Mouse (Mus musculus) kidney, adult 2 months (tissue): Measurements from ENCODE around the gene Fam133b. TPM values are rescaled to one million over a fixed set of nuclear protein-coding genes. Genes with fewer than 3 reads are reported as not detected.

ENCODE experiments used
- DNase-seq: peaks from one replicate; pipeline ENCODE4 v3.0.0; 2021
- H3K27ac ChIP-seq: fragments of 200-500 bp; 2 replicates; pipeline ENCODE4 v1.5.1; 2012; ENCODE audit warnings: low read depth, low read length, control low read depth, inconsistent platforms; ENCODE audit not compliant: insufficient read depth
- H3K27me3 ChIP-seq: fragments of 200-500 bp; replicated peaks from 2 replicates; pipeline ENCODE4 v1.6.1; 2012; ENCODE audit warnings: mild to moderate bottlenecking, moderate library complexity, low read length, inconsistent platforms; ENCODE audit not compliant: control insufficient read depth, insufficient read depth
- H3K36me3 ChIP-seq: fragments of 200-500 bp; 2 replicates; pipeline ENCODE4 v1.6.1; 2012; ENCODE audit warnings: mild to moderate bottlenecking, moderate library complexity, low read length, inconsistent platforms; ENCODE audit not compliant: control insufficient read depth, insufficient read depth
- H3K4me1 ChIP-seq: fragments of 200-500 bp; 2 replicates; pipeline ENCODE4 v1.6.1; 2011; ENCODE audit warnings: low read length; ENCODE audit not compliant: control insufficient read depth, insufficient read depth
- H3K4me3 ChIP-seq: fragments of 200-500 bp; 2 replicates; pipeline ENCODE4 v1.5.1; 2011; ENCODE audit warnings: mild to moderate bottlenecking, low read depth, low read length, control low read depth; ENCODE audit not compliant: insufficient read depth
- CTCF ChIP-seq: fragments of 200-500 bp; conservative IDR thresholded peaks from 2 replicates; pipeline ENCODE4 v1.5.1; 2011; ENCODE audit warnings: low read depth, mild to moderate bottlenecking, control low read depth, low read length, moderate library complexity, mixed read lengths; ENCODE audit not compliant: insufficient read depth, insufficient read length
- POLR2A ChIP-seq: fragments of 200-500 bp; IDR thresholded peaks from one replicate; pipeline ENCODE4 v1.6.1; 2011; ENCODE audit warnings: low read depth, low read length, control low read depth
- WGBS: fragments of 180-500 bp; shearing (Covaris S2); methylation state at CpG from one replicate; pipeline ENCODE4 v1.1.7; 2018; 5-methylcytosine and 5-hydroxymethylcytosine counted together
- polyA plus RNA-seq: library from polyadenylated mRNA; depleted of rRNA; stranded (reverse); fragments of >200 nt; gene quantifications from 2 replicates; pipeline ENCODE4 v1.2.3, GENCODE M21; 2012

The Fam133b gene
- polyA plus RNA-seq, 1 experiment: 8.1 TPM

DNA sequence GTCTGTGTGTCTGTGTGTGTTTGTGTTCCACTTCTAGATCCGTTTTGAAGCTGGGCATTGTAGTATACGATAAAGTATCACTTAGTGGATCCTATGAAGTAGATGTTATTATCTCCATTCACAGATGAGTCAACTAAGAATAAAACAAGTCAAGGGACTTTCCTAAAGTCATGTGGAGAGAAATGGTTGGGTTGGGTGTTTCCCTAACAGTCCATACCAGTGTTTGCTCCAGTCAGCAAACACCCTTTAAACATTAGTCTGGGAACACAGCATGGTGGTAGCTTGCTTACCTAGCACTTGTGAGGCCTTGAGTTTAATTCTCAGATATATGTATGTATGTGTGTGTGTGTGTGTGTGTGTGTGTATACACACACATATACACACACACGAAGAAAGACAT is 34.1 kb upstream of the Fam133b start:
- H3K36me3 ChIP-seq: no peaks in the 10 kb centered on the region
- no peak for TF ChIP-seq CTCF
- no peak for TF ChIP-seq POLR2A
- DNase-seq: no peak
- H3K4me1 ChIP-seq: no peaks in the 10 kb centered on the region; the same call in 1 of the 2 replicates
- H3K4me3 ChIP-seq: no peak overlapping the region
- 88% methylated on average over 3 of the region's 3 CpGs for WGBS
- no peak overlapping the region for H3K27ac ChIP-seq
- H3K27me3 ChIP-seq: no peaks in the 10 kb centered on the region

DNA sequence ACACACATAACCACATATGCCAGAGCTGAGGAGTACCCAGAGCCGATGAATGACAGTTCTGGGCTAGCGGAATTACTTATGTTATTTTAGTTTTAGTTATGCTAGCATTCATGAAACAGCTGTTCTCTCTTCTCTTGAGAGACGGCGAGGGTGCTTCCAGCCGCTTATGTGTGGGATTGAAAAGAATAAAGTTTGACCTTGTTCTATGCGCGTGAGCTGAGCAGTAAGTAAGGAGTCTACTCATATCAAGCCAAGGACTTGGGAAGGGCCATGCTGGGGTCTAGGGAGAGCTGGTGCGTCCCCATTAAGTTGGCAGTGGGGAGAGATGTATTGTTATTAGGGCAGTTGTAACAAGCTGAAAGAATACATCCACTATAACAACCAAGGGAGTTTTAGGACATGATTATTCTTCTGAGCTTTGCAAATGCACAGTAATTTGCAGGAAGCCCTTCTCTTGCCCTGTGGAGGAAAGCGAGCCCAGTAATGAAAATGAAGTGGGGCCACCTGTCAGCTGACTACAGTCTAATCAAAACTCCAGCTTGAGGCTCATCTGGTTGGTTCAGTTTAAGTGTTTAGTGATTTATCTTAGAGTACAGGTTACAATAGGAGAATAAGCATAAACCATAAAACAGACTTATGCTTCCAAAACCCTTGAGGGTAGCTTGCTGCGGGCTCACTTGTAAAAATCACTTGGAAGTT is 32.4 kb upstream of the Fam133b start:
- WGBS: 76% methylated on average over 10 of the region's 10 CpGs
- Histone ChIP-seq H3K27me3 (no peaks in the 10 kb centered on the region), H3K4me1 (no peaks in the 10 kb centered on the region; the same call in 1 of the 2 replicates), H3K27ac (no peak overlapping the region), H3K4me3 (no peak overlapping the region), H3K36me3 (no peaks in the 10 kb centered on the region)
- no peak for DNase-seq
- TF ChIP-seq CTCF (no peak), POLR2A (no peak)

DNA sequence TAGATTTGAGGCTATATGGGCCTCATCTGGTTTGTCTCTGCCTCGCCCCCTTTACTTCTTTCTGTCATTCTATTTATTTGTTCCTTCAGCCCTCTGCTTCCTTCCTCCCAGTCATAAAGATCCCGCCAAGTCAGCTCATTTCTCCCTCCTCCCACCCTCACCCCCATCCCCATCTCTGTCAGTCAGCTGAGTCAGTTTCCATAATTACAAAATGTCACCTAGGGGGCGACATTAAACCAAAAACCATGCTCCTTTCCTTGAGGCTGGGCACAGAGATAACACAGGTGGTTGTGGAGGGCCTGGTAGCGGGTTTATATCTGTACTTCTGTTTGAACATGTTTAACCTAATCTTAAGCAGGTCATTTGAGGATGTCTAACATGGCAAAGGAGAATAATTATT is 31.0 kb upstream of the Fam133b start:
- Histone ChIP-seq H3K27me3 (no peaks in the 10 kb centered on the region), H3K27ac (no peak overlapping the region), H3K4me3 (no peak overlapping the region), H3K36me3 (no peaks in the 10 kb centered on the region), H3K4me1 (no peaks in the 10 kb centered on the region; the same call in 1 of the 2 replicates)
- peak; percentile 22 for DNase-seq
- 72% methylated on average over 4 of the region's 4 CpGs for whole genome bisulfite sequencing
- TF ChIP-seq CTCF (no peak; the same call in 1 of the 2 replicates), POLR2A (no peak)

DNA sequence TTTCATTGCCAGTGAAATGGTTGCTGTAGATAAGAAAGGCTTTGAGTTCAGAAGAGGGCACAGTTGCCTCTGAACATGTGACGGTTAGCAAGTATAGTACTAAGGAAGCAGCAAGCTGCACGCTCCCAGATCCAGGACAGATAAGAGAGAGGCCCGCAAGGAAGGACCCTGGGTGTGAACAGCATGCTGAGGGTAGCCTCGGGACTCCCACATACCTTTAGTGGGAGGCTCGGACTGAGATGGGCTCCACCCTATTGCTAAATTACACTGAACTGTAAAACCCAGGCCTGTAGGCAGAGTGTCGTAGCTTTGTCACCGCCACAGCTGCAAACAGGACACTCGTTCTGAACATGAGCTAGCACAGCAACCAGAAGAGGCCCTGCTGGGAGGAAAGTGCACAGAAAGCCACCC is 28.7 kb upstream of the Fam133b start:
- H3K4me1 ChIP-seq: no peaks in the 10 kb centered on the region
- DNase-seq: peak; percentile 29
- no peaks in the 10 kb centered on the region for H3K36me3 ChIP-seq
- no peaks in the 10 kb centered on the region for H3K27me3 ChIP-seq
- H3K27ac ChIP-seq: no peak overlapping the region
- TF ChIP-seq POLR2A (no peak), CTCF (no peak)
- WGBS: 62% methylated on average over 8 of the region's 8 CpGs
- H3K4me3 ChIP-seq: no peak overlapping the region

DNA sequence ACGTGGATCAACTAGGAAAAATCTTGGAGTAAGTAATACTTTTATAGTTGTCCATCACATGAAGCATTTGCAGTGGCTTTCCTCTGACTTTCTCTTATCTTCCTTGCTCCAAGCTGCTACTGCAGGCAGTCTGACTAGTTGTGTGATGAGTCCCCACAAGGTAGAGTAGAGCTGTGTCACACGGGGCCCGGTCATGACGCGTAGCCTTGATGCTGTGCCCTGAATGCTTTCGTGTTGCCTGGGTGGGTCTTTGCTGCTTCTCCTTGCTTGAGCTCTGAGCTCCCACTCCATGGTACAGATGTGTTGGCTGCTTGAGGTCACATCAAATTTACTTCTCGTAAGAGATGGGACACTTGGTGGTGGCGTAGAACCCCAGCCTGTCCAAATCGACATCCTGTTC is 28.2 kb upstream of the Fam133b start:
- Histone ChIP-seq H3K27ac (no peak overlapping the region), H3K4me3 (no peak overlapping the region), H3K27me3 (no peaks in the 10 kb centered on the region), H3K36me3 (no peaks in the 10 kb centered on the region), H3K4me1 (no peaks in the 10 kb centered on the region)
- TF ChIP-seq POLR2A (no peak), CTCF (no peak)
- WGBS: 92% methylated on average over 9 of the region's 9 CpGs
- no peak for DNase-seq

DNA sequence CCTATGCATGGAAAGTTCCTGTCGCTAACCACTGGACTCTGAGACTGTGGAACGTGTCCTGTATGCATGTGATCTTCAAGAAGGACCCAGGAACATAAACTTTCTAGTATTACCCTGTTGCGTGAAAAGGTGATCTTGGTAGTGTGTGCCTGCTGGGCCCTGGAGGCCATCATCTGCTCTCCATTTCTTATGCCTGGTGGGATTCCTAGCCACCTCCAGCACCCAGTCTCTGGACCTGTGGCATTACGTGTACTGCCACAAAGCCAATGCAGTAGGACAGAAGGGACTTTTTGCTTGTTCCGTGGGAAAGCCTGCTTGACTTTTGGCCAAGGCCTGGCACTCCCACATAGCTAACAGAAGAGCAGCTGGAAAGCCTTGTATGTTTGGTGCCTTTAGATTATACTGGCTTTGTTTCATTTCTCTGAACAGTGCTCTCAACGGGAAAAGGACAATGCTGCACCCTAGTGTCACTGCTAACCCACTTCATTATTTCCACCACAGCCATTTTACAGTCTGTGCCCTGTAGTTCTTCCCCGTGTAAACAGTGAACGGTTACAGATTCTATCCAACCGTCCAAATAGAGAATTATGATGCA is 27.1 kb upstream of the Fam133b start:
- peak; percentile 68 for DNase-seq
- WGBS: 35% methylated on average over 9 of the region's 9 CpGs
- H3K4me1 ChIP-seq: no peaks in the 10 kb centered on the region
- H3K27me3 ChIP-seq: no peaks in the 10 kb centered on the region
- H3K27ac ChIP-seq: no peak overlapping the region
- H3K4me3 ChIP-seq: no peak overlapping the region
- H3K36me3 ChIP-seq: no peaks in the 10 kb centered on the region
- TF ChIP-seq CTCF (peak; percentile 62), POLR2A (no peak)

DNA sequence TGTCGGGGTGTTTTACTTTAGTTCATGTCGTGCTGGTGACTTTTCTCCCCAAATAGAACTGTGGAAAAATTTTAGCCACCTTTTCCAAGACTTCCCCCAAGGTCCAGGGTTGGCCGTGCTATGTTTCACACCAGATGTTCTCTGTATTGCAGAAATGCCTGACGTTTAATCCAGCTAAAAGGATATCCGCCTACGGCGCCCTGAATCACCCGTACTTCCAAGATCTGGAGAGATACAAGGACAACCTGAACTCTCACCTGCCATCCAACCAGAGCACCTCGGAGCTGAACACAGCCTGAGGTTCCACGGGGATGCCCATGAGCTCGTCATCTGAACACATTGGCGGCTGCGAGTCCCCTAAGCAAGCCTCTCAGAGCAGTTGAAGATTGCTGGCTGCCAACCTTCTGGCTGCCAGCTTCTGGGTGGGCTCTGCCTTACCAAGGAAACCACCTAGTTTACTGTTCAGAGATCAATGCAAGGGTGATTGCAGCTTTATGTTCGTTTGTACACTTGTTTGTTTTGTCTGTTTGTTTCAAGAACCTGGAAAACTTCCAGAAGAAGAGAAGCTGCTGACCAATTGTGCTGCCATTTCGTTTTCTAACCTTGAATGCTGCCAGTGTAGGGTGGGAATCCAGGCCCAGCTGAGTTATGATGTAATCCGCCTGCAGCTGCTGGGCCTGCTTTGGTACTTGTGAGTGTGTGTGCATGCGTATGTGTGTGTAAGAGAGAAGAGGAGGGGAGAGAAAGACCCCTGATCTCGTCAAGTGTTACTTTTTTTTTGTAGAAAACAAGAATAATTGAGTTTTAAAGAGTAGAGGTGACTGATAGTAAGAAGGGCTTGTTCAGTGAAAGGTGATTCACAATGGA is 22.9 kb upstream of the Fam133b start:
- Histone ChIP-seq H3K4me3 (no peak overlapping the region), H3K27me3 (no peaks in the 10 kb centered on the region), H3K36me3 (no peaks in the 10 kb centered on the region), H3K27ac (no peak overlapping the region), H3K4me1 (no peaks in the 10 kb centered on the region)
- DNase-seq: no peak
- TF ChIP-seq CTCF: no peak
- no peak for TF ChIP-seq POLR2A
- 82% methylated on average over 18 of the region's 18 CpGs for WGBS
